Mouse (Mus musculus) bone marrow macrophage, adult 2 months (primary cell): ENCODE results near the gene Prkce.

Experiments used
- CTCF ChIP-seq: IDR thresholded peaks from 2 replicates; pipeline ENCODE4 v1.5.1; 2012; ENCODE audit warnings: low read depth, mild to moderate bottlenecking, low read length, moderate library complexity
- POLR2A ChIP-seq: IDR thresholded peaks from 2 replicates; pipeline ENCODE4 v1.6.1; 2012; ENCODE audit warnings: mild to moderate bottlenecking, low read depth, low read length, borderline replicate concordance

DNA sequence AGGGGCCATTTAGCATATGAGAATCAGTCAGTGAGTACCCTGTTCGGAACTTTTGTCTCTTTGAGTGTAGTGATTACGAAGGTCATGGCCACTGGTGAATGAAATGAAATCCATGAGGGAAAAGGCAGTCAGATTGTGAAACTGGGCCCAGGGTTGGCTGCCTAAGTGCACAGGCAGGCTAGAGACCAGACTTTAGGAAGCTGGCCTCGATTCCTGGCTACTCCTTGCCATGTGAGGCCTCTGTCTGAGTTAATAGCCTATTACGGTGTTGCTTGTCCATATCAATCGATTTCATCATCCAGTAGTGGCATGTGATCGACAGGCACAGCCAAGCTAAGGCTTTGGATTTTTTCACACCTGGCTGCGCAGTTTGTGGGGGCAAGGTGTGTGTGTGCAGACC lies 34.4 kb downstream of the Prkce start:
- TF ChIP-seq POLR2A = no peak
- no peak for TF ChIP-seq CTCF
